Mouse (Mus musculus) heart, adult 11 months (tissue): ENCODE results near the gene Rapgef4.

Experiments used
- DNase-seq: peaks from one replicate; pipeline ENCODE4 v3.0.0; 2022

Gene Rapgef4

GRCm38 (mm10) chr2:72156484-72156883 lies 175.4 kb downstream of the Rapgef4 start:
- peak; percentile 8 for DNase-seq

GRCm38 (mm10) chr2:72157561-72157960 lies 176.5 kb downstream of the Rapgef4 start:
- DNase-seq: peak; percentile 73

- DNase-seq: no peak
Measured at GRCm38 (mm10) chr2:72158045-72158444, 177.0 kb downstream of the Rapgef4 start.

GRCm38 (mm10) chr2:72158691-72159225 lies 177.7 kb downstream of the Rapgef4 start:
- DNase-seq: peak; percentile 44

- DNase-seq: peak; percentile 62
Measured at GRCm38 (mm10) chr2:72159281-72159680, 178.2 kb downstream of the Rapgef4 start.

- DNase-seq: peak; percentile 22
Measured at GRCm38 (mm10) chr2:72165136-72165854, 184.3 kb downstream of the Rapgef4 start.

GRCm38 (mm10) chr2:72169451-72170100 lies 188.5 kb downstream of the Rapgef4 start:
- DNase-seq: peak; percentile 80

- DNase-seq: peak; percentile 58
Measured at GRCm38 (mm10) chr2:72170546-72170945, 189.5 kb downstream of the Rapgef4 start.

GRCm38 (mm10) chr2:72171204-72171603 lies 190.2 kb downstream of the Rapgef4 start:
- no peak for DNase-seq

- peak; percentile 71 for DNase-seq
Measured at GRCm38 (mm10) chr2:72173010-72173409, 192.0 kb downstream of the Rapgef4 start.

- peak; percentile 30 for DNase-seq
Measured at GRCm38 (mm10) chr2:72173844-72174243, 192.8 kb downstream of the Rapgef4 start.

- DNase-seq: peak; percentile 86
Measured at GRCm38 (mm10) chr2:72175536-72175935, 194.5 kb downstream of the Rapgef4 start.

GRCm38 (mm10) chr2:72175971-72176370 lies 194.9 kb downstream of the Rapgef4 start:
- DNase-seq: peak; percentile 70

- peak; percentile 71 for DNase-seq
Measured at GRCm38 (mm10) chr2:72177214-72178023, 196.4 kb downstream of the Rapgef4 start.

- no peak for DNase-seq
Measured at GRCm38 (mm10) chr2:72178025-72178424, 197.0 kb downstream of the Rapgef4 start.

- DNase-seq: peak; percentile 50
Measured at GRCm38 (mm10) chr2:72178515-72178914, 197.5 kb downstream of the Rapgef4 start.

GRCm38 (mm10) chr2:72179600-72180301 lies 198.7 kb downstream of the Rapgef4 start:
- DNase-seq: peak; percentile 78

- peak; percentile 83 for DNase-seq
Measured at GRCm38 (mm10) chr2:72181443-72181842, 200.4 kb downstream of the Rapgef4 start.

- DNase-seq: no peak
Measured at GRCm38 (mm10) chr2:72183751-72184150, 202.7 kb downstream of the Rapgef4 start.

- DNase-seq: peak; percentile 86
Measured at GRCm38 (mm10) chr2:72196190-72196965, 215.3 kb downstream of the Rapgef4 start.

GRCm38 (mm10) chr2:72197026-72197425 lies 216.0 kb downstream of the Rapgef4 start:
- peak; percentile 55 for DNase-seq

- DNase-seq: peak; percentile 77
Measured at GRCm38 (mm10) chr2:72199451-72199850, 218.4 kb downstream of the Rapgef4 start.
